In the genomic region with DNA sequence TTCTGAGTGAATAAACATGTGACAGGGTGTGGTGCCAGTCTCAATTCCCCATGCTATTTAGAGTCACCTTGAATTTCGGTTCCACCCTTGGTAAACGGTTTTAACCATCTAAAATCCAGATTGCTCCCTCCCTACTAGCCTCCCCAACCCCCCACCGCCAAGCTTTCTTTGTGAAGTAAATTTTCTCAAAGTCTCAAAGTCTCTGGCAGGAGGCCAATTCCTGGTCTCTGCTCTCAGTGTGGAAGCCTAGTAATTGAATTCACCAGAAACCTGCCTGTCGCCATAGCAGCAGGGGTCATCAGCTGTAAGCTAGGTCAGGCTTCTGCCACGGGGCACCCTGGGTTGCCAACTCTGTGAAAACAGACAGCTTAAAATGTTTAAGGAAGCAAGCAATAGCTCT, we compare ENCODE assay signal across 8 mouse cellular contexts. TPM values are rescaled to one million over a fixed set of nuclear protein-coding genes. Genes with fewer than 3 reads are reported as not detected.
DNase-seq lines count a peak whose midpoint lies in the region; ATAC-seq and TF ChIP-seq lines count a peak whose summit lies in the region.

No protein-coding gene starts in this region.

- WGBS in embryonic facial prominence, embryonic 15.5 days: under 1% methylated on average over 5 of the region's 5 CpGs
- WGBS in midbrain, embryonic 16.5 days: 0% methylated on average over 5 of the region's 5 CpGs

- no peak overlapping the region for H3K9ac ChIP-seq in embryonic facial prominence, embryonic 15.5 days
- H3K9ac ChIP-seq in midbrain, embryonic 16.5 days (ENCODE audit: low read depth, low read length): peak overlapping the region; percentile 20; the same call in 1 of the 2 replicates

- no peaks in the 10 kb centered on the region for H3K27me3 ChIP-seq in embryonic facial prominence, embryonic 15.5 days
- H3K27me3 ChIP-seq in midbrain, embryonic 16.5 days (ENCODE audit: control insufficient read depth, insufficient read depth, low read depth, low read length): no peaks in the 10 kb centered on the region

- ATAC-seq in embryonic facial prominence, embryonic 15.5 days (ENCODE audit: insufficient number of reproducible peaks, low FRiP score, low TSS enrichment, low read depth): 0 out of 2 replicates have a peak, but pooled peaks have one; percentile 49
- ATAC-seq in midbrain, embryonic 16.5 days: peak; percentile 30; the same call in 1 of the 2 replicates

- TF ChIP-seq CTCF in layer of hippocampus, adult 2 months (conservative IDR thresholded peaks at IDR 0.05): no peak

- H3K4me2 ChIP-seq in embryonic facial prominence, embryonic 15.5 days (replicated peaks): no peak overlapping the region
- peak overlapping the region; percentile 21 for H3K4me2 ChIP-seq in midbrain, embryonic 16.5 days (ENCODE audit: low read length)

- H3K36me3 ChIP-seq in embryonic facial prominence, embryonic 15.5 days: no peaks in the 10 kb centered on the region
- no peaks in the 10 kb centered on the region for H3K36me3 ChIP-seq in midbrain, embryonic 16.5 days (ENCODE audit: control insufficient read depth, insufficient read depth, low read length)

- no peaks in the 10 kb centered on the region for H3K9me3 ChIP-seq in embryonic facial prominence, embryonic 15.5 days (replicated peaks)
- H3K9me3 ChIP-seq in midbrain, embryonic 16.5 days (replicated peaks; ENCODE audit: control insufficient read depth, low read length, poor library complexity, severe bottlenecking): no peaks in the 10 kb centered on the region

- no peak overlapping the region for H3K4me3 ChIP-seq in embryonic facial prominence, embryonic 15.5 days (replicated peaks)
- H3K4me3 ChIP-seq in midbrain, embryonic 16.5 days (ENCODE audit: low read depth, low read length): no peak overlapping the region
- H3K4me3 ChIP-seq in layer of hippocampus, adult 2 months: no peak overlapping the region

- H3K4me1 ChIP-seq in embryonic facial prominence, embryonic 15.5 days: peaks cover 9% of the 10 kb centered on the region
- peaks cover 10% of the 10 kb centered on the region for H3K4me1 ChIP-seq in midbrain, embryonic 16.5 days (ENCODE audit: control insufficient read depth, insufficient read depth, low read length)

- peak; percentile 36 to 70 for DNase-seq in adrenal gland, adult (ENCODE audit: inconsistent age in 2 of 2, low spot score in 1 of 2)
- DNase-seq in adrenal gland, postnatal 25 days: no peak
- DNase-seq in A20 (ENCODE audit: low read depth, low spot score): peak; percentile 86
- peak; percentile 51 for DNase-seq in kidney, adult 9 months
- no peak for DNase-seq in layer of hippocampus, adult 2 months (ENCODE audit: low spot score in 2 of 2)
- no peak for DNase-seq in layer of hippocampus, adult 18-20 months (ENCODE audit: low spot score in 2 of 2)

- H3K27ac ChIP-seq in embryonic facial prominence, embryonic 15.5 days (replicated peaks): 0 out of 2 replicates have a peak overlapping the region, but pooled peaks have one; percentile 8
- H3K27ac ChIP-seq in midbrain, embryonic 16.5 days (ENCODE audit: low read length): peak overlapping the region; percentile 71
- H3K27ac ChIP-seq in layer of hippocampus, adult 2 months: no peak overlapping the region

RNA-seq across cellular contexts. Expression of a gene that starts 12.2 kb away (rescaled TPM):
- total RNA-seq in adrenal gland, postnatal 25 days (2021): 584 and 613 TPM in 2 replicates
- polyA plus RNA-seq in embryonic facial prominence, embryonic 15.5 days (2015; fragmentation: Nextera tagmentation; extraction: Ambion mirVana): 0.42 and 0.84 TPM in 2 replicates
- 1.7 and 2.3 TPM in 2 replicates for polyA plus RNA-seq in midbrain, embryonic 16.5 days (2015; fragmentation: Nextera tagmentation; extraction: Ambion mirVana)
- total RNA-seq in layer of hippocampus, adult 2 months (2021): 10 to 100 TPM; 40.0 to 40.6 TPM
- total RNA-seq in layer of hippocampus, adult 18-20 months (2021): 10 to 100 TPM; 41.0 to 47.8 TPM

RNA-seq across cellular contexts. Expression of a gene that starts 21.4 kb away (rescaled TPM):
- 1.7 TPM in 2 replicates for total RNA-seq in adrenal gland, postnatal 25 days (2021)
- polyA plus RNA-seq in embryonic facial prominence, embryonic 15.5 days (2015; fragmentation: Nextera tagmentation; extraction: Ambion mirVana): 3.5 and 5.1 TPM in 2 replicates
- polyA plus RNA-seq in midbrain, embryonic 16.5 days (2015; fragmentation: Nextera tagmentation; extraction: Ambion mirVana): 1.2 and 1.6 TPM in 2 replicates
- total RNA-seq in layer of hippocampus, adult 2 months (2021): 1 to 10 TPM; 4.7 to 5.3 TPM
- total RNA-seq in layer of hippocampus, adult 18-20 months (2021): 1 to 10 TPM; 5.0 to 5.3 TPM

RNA-seq across cellular contexts. Expression of a gene that starts 29.9 kb away (rescaled TPM):
- total RNA-seq in adrenal gland, postnatal 25 days (2021): 221 and 290 TPM in 2 replicates
- polyA plus RNA-seq in embryonic facial prominence, embryonic 15.5 days (2015; fragmentation: Nextera tagmentation; extraction: Ambion mirVana): 336 and 344 TPM in 2 replicates
- polyA plus RNA-seq in midbrain, embryonic 16.5 days (2015; fragmentation: Nextera tagmentation; extraction: Ambion mirVana): 426 and 456 TPM in 2 replicates
- 100 to 1,000 TPM; 206 to 221 TPM for total RNA-seq in layer of hippocampus, adult 2 months (2021)
- 100 to 1,000 TPM; 221 to 224 TPM for total RNA-seq in layer of hippocampus, adult 18-20 months (2021)

RNA-seq across cellular contexts. Expression of a gene that starts 51.1 kb away (rescaled TPM):
- 64.7 and 65.3 TPM in 2 replicates for total RNA-seq in adrenal gland, postnatal 25 days (2021)
- polyA plus RNA-seq in embryonic facial prominence, embryonic 15.5 days (2015; fragmentation: Nextera tagmentation; extraction: Ambion mirVana): 43.7 and 45.5 TPM in 2 replicates
- 35.5 and 36.5 TPM in 2 replicates for polyA plus RNA-seq in midbrain, embryonic 16.5 days (2015; fragmentation: Nextera tagmentation; extraction: Ambion mirVana)
- total RNA-seq in layer of hippocampus, adult 2 months (2021): 10 to 100 TPM; 28.1 to 31.9 TPM
- 10 to 100 TPM; 31.0 to 34.6 TPM for total RNA-seq in layer of hippocampus, adult 18-20 months (2021)

RNA-seq across cellular contexts. Expression of a gene that starts 58.3 kb away (rescaled TPM):
- total RNA-seq in adrenal gland, postnatal 25 days (2021): 17.4 and 24.3 TPM in 2 replicates
- polyA plus RNA-seq in embryonic facial prominence, embryonic 15.5 days (2015; fragmentation: Nextera tagmentation; extraction: Ambion mirVana): 35.0 and 35.3 TPM in 2 replicates
- 12.3 and 12.7 TPM in 2 replicates for polyA plus RNA-seq in midbrain, embryonic 16.5 days (2015; fragmentation: Nextera tagmentation; extraction: Ambion mirVana)
- total RNA-seq in layer of hippocampus, adult 2 months (2021): 10 to 100 TPM; 10.1 to 10.2 TPM
- total RNA-seq in layer of hippocampus, adult 18-20 months (2021): 10 to 100 TPM; 10.6 to 10.8 TPM

Comparison
In these comparisons a context has a peak if more than half of its experiments do, and no peak if none do; other contexts are left out.
1. DNase-seq: peak in adrenal gland, adult (2 of 2), A20 (single experiment) and kidney, adult 9 months (single experiment); none in adrenal gland, postnatal 25 days (single experiment), layer of hippocampus, adult 2 months (0 of 2) and layer of hippocampus, adult 18-20 months (0 of 2).
2. RNA of a gene that starts 12.2 kb away (total RNA-seq): 584 to 613 TPM in adrenal gland, postnatal 25 days; 41.0 to 47.8 TPM in layer of hippocampus, adult 18-20 months and 40.0 to 40.6 TPM in layer of hippocampus, adult 2 months; every median in the first group is over 10 times any median in the second.